Mouse (Mus musculus): ENCODE results near the gene Lrrc29.

Lrrc29 gene

DNA sequence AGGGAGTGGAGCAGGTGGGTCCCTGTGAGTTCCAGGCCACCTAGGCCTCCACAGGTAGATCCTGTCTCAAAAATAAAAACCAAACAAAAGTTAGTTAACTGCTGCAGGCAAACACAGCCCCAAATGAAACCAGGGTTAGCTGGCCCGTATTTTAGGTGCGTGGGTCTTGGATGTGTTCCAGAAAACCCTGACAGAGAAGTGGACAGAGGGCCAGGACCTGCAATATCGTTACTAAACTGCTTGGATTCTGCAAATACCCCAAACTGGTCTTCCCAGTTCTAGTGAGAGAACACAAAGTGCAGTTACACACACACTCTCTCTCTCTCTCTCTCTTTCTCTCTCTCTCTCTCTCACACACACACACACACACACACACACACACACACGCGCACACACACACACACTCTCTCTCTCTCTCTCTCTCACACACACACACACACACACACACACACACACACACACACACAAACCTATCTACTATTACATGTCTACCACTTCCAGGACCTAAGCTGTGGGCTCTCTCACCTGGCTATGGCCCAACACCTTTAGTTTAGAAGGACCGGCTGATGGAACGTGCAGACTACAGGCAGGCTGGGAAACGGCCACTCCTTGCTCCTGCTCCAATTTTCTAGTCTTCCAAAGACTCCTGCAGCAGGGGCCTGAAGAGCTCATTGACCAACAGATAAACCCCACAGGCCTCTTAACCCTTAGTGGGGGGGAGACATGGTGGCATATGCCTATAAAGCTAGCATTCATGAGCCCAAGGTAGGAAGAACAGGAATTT is 17.9 kb upstream of the Lrrc29 start:
- no peak for DNase-seq

DNA sequence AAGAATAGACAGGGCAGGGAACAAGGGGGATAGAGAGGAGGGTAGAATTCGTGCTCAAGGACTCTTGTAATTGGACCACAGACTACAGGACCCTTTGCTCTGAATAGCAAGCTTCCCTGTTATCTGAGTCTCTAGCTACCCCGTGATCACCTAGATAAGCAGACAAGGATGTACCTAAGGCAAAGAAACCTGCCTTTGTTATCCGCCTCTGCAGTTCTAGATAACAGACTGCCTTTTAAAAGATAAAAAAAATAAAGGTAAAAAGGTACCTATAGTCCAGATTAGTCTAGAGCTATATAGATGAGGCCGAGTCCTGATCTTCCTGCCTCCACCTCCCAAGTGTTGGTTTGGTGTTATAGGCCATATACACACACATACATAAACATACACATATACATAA is 16.7 kb upstream of the Lrrc29 start:
- no peak for DNase-seq

DNA sequence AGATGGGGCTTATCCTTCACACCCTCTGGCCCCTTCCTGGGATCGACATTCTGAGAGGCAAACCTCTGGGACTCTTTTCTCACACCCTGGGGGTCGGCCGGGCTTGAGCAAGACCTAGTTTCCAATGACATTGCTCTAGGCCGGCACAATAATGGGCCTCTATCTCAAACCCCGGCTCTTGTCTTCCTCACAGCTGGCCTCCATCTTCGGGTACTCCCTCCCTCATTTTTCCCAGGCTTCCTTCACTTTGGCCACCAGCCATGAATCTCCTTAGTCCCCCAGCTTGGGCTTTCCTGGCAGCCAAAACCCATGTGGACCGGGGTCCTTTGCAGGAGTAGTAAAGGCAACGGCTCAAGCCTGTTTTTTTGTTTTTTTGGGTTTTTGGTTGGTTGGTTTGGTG is 15.3 kb upstream of the Lrrc29 start:
- DNase-seq: no peak

DNA sequence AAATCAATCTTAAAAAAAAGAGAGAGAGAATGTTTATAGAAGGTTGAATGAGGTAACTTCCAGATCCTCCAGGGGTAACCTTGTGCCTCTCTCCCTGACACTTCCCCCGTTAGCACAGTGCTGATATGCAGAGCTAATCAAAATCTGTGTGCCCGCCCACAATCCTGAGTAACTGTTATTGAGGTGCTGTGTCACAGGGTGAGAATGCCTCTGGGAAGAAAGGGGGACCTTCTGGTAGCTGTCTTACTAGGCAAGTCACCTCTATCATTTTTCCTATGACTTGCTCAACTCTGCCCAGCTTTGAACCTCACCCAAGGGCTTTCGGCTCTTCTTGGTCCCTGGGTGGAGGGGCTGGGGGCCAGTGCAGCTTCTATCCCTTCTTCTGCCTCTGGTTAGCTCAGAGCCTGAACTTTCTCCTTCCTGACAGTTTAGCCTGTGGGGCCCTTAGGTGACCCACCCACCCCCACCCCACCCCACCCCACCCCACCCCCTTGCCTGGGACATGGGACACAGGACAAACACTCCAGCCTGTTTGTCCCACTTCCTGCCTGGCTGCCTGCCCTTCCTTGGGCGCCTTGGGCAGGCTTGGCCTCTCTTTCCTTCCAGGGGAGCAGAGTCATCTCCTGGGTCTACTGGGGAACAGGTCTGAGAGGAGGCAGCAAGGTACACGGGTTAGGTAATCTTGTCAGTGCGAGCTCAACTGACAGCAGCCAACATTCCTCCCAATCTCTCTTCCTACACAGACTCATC is 14.0 kb upstream of the Lrrc29 start:
- no peak for DNase-seq

DNA sequence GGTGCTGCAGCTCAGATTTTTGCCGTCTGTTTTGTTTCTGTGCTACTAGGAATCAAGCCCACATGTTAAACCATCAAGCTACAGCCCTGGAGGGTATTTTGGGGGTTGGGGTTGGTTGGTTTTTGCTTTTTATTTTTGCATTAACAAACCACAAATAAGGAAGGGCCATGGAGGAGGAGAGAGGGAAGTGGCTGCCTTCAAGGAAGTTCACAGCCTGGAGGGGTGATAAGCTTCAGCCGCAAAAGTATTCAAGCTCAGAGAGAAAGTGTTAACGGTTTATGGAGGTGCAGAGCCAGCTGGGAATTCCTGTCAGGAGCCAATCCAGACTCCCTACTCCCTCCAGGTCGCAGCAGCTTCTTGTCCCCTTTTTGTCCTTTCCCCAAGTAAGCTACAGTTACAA is 12.9 kb upstream of the Lrrc29 start:
- DNase-seq: no peak

DNA sequence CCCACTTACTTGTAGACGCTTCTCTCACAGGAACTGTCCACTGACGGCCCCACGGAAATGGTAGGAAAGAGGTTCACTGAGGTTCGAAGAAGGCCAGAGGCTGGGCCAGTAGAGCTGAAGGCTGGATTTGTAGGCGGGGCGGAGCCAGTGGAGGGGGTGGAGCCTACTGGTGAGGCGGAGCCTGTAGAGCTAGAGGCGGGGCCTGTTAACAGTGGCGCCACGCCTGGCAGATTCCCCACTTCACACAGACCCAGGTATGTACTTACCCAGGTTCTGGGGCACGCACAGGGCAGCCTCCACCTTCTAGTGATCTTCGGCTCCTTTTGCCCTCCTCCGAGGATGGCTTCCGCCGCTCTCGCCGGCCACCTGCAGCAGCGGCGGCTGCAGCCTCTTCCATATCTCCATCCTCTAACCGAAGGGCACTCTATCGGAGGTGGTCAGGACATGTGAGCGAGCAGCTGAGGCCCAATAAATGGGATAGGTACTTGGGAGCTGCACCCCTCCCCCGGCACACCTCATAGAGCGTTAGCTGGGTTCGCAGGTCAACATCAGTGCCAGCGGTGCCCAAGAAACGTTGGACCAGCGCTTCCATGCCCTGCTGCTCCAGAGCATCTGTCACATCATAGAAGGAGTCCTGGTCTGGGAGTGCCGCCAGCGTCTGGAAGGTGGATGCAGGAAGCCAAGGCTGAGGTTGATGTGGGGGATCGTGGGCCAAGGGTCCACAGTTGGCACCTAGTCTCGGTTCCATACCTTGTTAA is 10.5 kb upstream of the Lrrc29 start:
- no peak for DNase-seq

DNA sequence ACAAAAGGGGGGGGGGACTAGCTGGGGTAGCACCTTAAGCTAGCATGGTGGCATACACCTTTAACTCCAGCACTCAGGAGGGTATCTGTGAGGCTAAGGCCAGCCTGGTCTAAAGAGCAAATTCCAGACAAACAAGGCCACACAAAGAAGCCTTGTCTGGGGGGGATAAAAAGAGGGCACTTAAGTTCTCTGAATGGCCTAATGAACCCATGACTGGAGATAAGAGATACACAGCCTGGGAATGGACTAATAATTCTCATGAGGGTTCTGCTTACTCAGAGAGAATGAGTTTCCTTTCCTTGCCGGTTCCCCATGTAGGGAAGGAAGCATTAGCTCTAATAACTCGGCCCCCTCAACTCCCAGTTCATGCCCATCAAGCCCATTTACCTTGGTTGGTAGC is 6.4 kb upstream of the Lrrc29 start:
- DNase-seq: no peak

DNA sequence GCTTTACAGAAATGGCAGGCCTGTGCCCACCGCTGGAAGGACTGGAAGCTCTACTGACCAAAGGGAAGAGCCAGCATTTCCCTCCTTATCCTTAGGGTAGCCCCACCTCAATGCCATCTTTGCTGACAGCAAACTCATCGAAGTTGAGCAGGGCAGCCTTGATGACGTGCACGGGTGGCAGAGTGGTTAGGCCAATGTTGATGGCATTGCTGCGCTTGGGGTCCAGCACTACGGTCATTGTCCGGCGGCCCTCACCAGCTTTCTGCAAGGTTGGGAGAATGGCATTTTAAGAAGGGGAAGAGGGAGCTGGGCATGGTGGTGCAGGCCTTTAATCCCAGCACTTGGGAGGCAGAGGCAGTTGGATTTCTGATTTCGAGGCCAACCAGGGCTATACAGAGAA is 5.9 kb upstream of the Lrrc29 start:
- DNase-seq: no peak

DNA sequence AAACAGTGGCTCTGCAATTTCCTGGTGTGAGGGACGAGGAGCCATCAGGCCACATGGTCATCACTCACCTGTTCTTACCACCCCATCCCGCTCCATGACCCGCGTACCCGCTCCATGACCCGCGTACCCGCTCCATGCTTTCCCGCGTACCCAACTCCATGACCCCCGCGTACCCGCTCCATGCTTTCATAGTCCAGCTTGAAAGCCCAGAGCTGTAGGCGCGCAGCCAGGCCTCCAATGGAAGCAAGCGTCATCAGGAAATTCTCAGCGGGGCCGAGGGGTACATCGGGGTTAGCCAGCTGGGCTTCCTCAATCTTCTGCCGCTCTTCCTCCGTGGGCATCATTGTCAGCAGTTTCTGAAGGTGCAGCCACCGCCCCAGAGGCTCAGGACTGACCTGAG is 5.4 kb upstream of the Lrrc29 start:
- no peak for DNase-seq

DNA sequence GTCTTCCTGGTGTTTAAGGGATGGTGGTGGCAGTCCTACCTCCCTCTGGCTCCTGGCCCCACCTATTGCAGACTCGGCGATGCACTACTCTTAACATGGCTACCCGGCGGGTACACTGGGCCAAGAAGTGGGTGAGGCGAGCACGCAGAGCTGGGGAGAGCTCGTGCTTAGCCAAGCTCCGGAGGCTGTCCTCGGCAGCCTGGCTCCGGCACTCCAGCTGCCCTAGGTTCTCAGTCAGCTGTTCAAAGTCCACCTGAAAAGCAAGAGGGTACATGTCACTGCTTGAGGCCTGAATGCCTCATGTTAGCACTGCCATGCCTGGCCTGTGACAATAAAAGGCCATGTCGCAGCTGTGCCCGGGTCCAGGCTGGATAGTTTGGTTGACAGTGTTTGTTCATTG is 4.2 kb upstream of the Lrrc29 start:
- DNase-seq: no peak

DNA sequence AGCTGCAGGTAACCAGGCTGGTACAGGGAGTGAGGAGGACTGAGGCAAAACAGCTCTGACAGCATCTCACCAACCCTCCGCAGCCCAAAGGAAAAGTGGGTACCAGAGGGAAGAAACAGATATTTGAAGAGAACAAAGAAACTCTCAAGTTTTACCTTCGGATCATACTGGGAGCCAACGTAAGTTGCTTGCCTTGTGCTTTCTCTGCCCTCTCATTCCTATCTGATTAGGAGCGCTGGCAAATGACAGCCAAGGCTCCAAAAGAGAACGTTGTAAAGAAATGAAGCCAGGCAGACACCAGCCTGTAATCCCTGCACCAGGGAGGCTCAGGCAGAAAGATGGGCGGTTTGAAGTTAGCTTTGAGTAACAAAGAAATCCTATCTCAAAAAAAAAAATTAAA is 890 bp upstream of the Lrrc29 start:
- DNase-seq: no peak

DNA sequence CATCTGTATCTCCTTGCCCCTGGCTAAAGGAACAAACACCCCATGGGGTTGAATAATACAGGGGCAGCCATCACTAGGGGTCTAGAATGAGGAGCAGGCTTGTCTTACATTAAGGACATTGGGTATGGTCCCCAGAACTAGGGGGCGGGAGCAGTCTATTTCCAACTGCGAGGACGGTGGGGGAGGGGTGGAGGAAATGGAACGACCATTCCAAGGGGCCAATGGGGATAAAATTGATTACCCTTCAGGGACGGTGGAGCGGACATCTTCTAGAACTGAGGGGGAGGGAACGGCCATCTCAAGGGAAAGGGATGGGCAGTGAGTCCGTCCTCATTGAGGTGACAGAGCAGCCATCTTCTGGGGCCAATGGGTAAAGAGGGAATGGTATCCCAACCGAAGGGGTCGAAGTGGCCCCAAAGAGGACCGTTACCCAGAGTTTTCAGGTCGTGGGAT is 411 bp downstream of the Lrrc29 start:
- no peak for DNase-seq

DNA sequence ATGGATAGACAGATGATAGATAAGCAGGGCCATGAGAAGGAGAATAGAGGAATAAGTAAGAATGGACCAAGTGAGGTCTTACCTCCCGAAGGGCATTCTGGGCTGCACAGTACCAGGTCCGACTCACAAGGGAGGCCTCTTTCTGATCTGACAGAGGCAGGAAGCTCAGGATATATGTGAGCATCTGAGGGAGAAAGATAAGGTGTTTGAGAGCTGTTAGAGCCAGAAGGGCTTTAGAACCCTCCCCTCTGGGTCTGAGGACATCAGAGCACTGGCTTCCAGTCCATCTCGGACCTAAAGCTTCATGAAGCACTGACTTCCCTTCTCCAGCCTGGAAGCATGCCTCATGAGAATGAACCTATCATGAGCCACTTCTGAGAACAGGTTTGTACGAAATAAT is 2.9 kb downstream of the Lrrc29 start:
- no peak for DNase-seq

DNA sequence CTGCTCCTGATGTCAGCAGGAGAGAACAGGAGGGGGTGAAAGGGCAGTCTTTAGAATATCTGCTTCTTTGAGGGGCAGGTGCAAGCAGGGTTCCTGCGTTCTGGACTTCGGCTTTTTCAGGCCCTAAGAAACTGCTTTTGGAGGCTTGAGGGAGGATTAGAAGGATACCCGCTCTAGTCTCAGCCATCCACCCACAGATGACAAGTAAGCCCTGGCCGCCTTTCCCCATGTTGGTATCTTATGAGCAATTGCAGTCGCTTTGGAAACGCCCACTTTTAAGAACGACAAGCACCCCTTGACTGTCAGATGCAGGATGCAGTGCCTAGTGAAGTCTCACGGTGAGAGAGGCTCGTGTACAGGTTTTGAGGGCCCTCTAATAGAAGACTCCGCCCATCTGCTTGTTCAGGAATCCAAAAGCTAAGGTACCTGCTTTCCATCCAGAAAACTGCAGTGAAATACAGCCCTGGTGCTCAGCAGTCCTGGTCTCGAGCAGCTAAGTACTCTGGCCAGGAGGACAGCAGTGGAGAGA is 7.4 kb downstream of the Lrrc29 start:
- DNase-seq: no peak

DNA sequence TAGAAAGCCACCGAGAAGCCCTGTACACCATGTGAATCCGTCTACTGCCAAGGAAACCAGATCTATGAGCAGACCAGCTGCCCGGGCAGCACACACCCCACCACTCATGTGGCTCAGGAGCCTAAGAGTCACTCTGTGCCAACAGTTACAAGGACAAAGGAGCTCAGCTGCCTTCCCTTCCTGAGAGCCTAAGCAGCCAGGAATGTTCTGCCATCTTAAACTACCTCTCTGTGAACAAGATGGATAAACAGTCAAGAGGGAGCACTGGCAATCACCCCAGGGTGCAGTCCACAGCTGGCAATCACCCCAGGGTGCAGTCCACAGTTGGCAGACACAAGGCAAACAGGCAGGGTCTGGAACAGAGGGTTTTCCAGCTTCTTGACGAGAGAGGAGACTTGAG is 8.1 kb downstream of the Lrrc29 start:
- DNase-seq: no peak

DNA sequence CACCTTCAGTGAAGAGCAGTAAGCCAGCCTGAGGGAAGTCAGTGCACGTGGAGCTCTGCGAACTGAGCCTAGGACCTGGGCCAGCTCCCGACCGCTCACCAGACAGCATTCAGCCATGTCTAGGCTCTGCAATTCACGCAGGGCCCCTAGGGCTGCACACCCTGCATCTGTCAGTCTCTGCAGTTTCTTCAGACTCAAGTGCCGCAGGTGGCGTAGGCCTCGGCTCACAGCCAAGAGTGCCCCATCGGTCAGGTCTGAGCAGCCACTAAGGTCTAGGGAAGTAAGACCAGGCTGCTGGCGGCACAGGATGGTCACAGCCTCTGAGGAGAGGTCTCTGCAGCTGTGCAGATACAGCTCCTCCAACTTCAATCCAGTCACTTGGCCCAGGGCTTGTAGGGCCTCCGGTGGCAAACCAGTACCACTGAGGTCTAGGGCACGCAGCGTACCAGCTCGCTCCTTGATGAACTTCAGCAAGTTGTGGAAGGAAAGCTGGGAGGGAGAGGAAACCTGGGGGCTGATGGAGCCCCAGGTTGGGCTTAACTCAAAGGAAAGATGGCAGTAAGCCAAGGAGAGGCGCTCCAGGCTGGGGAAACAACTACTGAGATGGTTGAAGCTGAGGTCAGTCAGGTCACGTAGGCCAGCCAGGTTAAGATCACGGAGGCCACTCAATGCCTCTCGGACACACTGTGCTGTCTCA is 10.9 kb downstream of the Lrrc29 start:
- DNase-seq: no peak

DNA sequence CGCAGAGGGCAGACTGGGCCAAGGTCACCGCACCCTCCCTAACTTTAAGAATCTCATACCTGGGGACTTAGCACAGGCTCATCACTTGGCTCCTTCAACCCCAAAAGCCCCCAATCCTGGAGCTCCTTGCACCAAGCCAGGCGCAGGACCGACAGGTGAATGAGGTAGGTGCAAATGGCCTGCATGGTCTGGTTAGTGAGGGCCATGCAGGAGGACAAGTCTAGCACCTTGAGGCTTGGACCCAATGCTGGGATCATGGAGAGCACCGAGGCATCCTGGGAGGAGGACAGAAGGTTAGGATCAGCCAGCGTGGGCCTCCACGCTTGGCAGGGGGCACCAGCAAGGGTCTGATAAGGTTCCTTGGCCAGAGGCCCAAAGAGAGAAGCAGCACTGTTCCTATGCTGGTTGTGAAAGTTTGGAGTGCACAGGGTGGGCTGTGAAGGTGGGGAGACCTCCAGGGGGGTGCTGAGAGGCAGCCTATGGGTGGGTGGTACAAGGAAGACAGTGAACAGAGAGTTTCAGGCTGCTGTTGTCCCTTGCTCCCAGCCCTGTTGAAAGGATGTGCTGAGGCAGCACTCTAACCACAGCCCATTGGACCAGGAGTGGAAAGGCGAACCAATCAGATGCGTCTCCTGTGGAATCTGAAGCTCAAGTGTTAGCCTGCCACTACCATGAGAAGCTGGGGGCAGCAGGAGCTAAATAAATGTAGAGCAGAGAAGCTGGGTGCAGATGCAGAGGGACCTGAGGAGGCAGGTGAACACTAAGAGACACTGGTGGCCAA is 12.3 kb downstream of the Lrrc29 start:
- DNase-seq: no peak

DNA sequence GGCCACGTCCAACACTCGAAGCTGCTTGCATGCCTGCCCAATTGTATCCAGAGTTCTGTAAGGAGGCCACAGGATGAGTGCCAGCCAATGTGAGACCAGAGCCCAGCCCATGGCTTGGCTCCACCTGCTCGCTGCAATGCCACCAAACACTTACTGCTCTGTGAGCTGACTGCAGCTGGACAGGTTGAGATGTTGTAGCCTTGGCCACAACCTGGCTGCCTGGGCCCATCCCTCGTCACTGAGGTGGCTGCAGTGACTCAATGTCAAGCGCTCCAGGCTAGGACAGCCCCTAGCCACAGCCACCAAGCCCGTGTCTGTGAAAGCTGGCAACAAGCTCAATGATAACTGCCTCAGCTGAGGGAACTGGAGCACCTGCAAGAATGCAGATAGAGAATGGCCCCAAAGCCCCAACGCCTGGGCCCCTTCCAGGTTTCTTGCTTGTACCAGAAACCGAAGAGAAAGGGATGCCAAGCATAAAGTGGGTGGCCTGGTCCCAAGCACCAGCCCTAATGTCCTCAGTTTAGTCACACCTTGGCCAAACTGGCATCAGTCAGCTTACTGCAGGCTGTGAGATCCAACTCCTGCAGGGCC is 13.1 kb downstream of the Lrrc29 start:
- DNase-seq: no peak

DNA sequence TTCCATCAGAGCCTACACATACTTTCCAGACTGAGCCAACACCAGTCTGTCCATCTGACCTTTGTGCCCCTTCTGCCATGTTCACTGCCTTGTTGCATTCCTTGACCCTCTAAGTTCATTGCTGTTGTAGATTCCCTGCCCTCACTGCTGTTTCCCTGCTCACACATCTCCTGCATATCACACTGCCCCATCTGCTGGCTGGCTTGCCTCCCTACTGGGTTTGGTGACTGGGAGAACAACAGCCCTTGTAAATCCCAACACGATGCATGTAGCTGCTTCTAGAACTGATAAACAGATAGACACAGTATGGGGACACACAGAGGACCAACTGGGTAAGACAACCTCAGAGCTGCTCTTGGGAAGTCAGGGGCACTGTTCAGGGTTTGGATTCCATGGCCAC is 14.4 kb downstream of the Lrrc29 start:
- no peak for DNase-seq

DNA sequence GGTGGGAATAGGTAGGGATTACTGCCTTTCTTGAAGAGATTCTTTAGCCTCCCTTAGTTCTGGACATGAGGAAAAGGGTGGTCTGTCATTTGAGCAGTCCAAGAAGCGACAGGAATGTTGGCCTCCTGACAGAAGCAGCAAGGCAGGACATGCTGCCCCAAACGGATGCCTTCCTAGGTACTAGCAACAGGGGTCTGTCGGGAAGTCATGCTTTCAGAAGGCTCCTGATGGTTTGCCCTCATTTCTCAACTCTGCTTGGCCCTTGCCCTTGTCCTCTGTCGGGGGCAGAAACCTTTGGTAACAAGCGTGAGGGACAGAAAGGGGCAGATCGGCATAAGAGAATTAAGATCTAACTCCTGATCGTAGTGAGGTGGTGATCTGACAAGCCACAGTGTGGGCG is 16.0 kb downstream of the Lrrc29 start:
- DNase-seq: no peak

DNA sequence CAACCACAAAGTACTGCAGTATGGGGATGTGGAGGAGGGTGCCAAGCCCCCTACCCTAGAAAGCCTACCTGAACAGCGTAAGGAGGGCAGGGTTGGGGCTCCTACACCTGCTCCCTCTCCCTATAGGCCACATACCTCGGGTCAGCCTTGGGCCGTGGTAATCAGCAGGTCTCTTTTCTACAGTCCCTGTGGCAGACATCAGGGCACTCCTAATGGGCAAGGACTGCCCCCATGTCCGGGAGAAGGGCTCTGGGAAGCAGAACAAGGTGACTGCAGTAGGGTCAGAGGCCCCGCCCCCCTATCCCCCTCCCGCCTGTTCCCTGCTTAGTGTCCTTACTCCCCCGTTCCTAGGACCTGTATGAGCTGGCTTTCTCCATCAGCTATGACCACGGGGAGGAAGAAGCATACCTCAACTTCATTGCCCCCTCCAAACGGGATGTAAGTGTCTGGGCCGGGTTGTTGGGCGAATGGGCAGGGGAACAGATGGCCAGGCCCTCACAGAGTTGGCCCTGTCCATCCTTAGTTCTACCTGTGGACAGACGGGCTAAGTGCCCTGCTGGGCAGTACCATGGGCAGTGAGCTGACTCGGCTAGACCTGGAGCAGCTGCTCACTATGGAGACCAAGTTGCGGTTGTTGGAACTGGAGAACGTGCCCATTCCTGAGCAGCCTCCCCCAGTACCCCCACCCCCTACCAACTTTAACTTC is 16.8 kb downstream of the Lrrc29 start:
- no peak for DNase-seq
